Mouse (Mus musculus): ENCODE measurements around the gene Hist1h2ae. TPM values are rescaled to one million over a fixed set of nuclear protein-coding genes. Genes with fewer than 3 reads are reported as not detected.
"Not testable (repeated sequence)": the region's sequence is repeated elsewhere in the genome, so short reads cannot be mapped to it uniquely, and the experiment has no call there.

The Hist1h2ae gene
- polyA plus RNA-seq, 1 experiment from 2014 or later: 12.5 TPM

GRCm38 (mm10) chr13:23582219-23583056 lies 11.4 kb upstream of the Hist1h2ae start:
- peak overlapping the region; percentile 49 for H3K9ac ChIP-seq (replicated peaks)
- peaks cover 31% of the 10 kb centered on the region for H3K4me1 ChIP-seq
- H3K9me3 ChIP-seq (replicated peaks): no peaks in the 10 kb centered on the region
- 6% methylated on average over 6 of the region's 6 CpGs for WGBS
- no peaks in the 10 kb centered on the region for H3K27me3 ChIP-seq (replicated peaks)
- no peaks in the 10 kb centered on the region for H3K36me3 ChIP-seq
- no peak for ATAC-seq (ENCODE audit: low FRiP score)
- peak overlapping the region; percentile 50 for H3K4me3 ChIP-seq (replicated peaks)
- H3K4me2 ChIP-seq: peak overlapping the region; percentile 73
- peak overlapping the region; percentile 81 for H3K27ac ChIP-seq (replicated peaks)

DNA sequence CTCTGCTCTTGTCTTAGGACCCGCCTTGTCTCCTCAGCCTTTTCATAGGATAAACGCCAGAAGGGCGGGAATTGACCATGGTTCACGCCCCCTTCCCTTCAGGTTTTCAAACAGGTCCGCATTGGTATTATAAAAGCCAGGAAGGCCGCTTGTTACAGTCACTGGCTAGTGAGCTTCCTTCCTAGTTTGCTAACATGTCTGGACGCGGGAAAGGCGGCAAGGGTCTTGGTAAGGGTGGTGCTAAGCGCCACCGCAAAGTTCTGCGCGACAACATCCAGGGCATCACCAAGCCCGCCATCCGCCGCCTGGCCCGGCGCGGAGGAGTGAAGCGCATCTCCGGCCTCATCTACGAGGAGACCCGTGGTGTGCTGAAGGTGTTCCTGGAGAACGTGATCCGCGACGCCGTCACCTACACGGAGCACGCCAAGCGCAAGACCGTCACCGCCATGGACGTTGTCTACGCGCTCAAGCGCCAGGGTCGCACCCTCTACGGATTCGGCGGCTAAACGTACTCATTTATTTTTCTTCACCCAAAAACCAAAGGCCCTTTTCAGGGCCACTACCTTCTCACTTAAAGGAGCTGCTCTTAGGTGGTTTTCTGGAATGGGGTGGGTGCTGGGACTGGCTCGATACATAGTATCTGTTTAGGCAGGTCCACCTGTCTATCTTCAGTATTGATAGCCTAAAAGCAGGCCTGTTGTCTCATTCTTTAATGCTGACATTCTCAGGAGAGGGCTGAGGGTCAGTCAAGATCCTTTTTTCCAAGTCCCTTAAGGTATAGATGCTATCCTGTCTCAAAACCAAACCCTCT lies 10.6 kb upstream of the Hist1h2ae start, which contains the start of gene Hist1h4d:
Hist1h4d (plus strand) TSS at position 191 of the 811 bp plus-strand sequence.
- Histone ChIP-seq H3K4me1 (peaks cover 33% of the 10 kb centered on the region), H3K4me2 (peak within 1 kb of the TSS; percentile 73), H3K36me3 (no peaks in the 10 kb centered on the region), H3K9me3 (replicated peaks) (no peaks in the 10 kb centered on the region), H3K4me3 (replicated peaks) (peak within 1 kb of the TSS; percentile 50), H3K9ac (replicated peaks) (peak within 1 kb of the TSS; percentile 49), H3K27ac (replicated peaks) (peak within 1 kb of the TSS; percentile 81), H3K27me3 (replicated peaks) (no peaks in the 10 kb centered on the region)
- WGBS: under 1% methylated on average over 43 of the region's 43 CpGs
- peak; percentile 91 for ATAC-seq (ENCODE audit: low FRiP score)

DNA sequence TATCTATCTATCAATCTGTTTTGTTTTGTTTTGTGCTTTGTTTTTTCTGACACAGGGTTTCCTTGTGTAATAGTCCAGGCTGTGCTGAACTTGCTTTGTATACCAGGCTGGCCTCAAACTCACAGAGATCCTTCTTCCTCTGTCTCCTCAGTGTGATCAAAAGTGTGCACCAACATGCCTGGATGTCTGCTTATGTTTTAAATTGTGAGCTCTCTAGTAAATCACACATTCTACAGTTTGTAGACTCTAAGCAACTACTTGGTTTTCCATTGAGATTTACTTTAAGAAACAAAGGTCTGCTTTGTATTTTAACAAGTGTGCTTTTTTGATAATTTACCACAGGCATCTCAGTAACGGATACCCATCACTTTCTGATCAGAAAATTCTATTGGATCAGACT lies 6.8 kb upstream of the Hist1h2ae start:
- 91% methylated on average over 1 of the region's 1 CpGs for WGBS

DNA sequence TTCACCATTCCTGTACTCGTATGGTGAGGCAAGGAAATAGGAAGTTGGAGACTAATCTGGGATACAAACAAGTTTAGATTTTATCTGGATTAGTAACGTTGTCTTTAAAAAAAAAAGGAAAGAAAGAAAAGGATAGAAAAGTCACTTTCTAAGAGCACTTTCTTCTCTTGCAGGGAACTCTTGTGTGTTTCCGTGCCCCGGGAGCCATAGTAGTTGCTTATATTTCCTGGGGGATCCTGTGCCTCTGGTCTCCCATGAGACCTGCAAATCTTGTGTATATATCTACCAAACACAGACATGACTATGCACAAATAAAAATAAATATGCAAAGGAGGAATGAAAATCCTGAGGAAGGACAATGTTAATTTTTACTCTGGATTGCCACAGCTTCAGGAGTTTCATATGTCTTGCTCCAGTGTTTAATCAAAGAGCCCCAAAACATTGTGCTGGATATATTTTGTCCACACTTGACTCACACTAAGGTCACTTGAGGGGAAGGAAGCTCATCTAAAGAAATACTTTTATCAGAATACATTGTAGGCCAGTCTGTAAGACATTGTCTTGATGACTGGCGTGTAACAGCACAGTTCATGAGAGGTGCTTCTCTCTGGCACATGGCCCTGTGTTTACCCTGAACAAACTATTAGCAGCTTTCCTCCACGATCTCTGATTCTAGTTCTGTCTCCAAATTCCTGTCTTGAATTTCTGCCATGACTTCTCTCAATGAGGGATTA lies 6.1 kb upstream of the Hist1h2ae start:
- H3K27ac ChIP-seq (replicated peaks): no peak overlapping the region
- no peaks in the 10 kb centered on the region for H3K27me3 ChIP-seq (replicated peaks)
- H3K36me3 ChIP-seq: no peaks in the 10 kb centered on the region
- H3K9ac ChIP-seq (replicated peaks): no peak overlapping the region
- 56% methylated on average over 6 of the region's 6 CpGs for WGBS
- peak overlapping the region; percentile 41 for H3K4me3 ChIP-seq (replicated peaks)
- H3K4me2 ChIP-seq: peak overlapping the region; percentile 71
- H3K9me3 ChIP-seq (replicated peaks): no peaks in the 10 kb centered on the region
- no peak for ATAC-seq (ENCODE audit: low FRiP score)
- peaks cover 32% of the 10 kb centered on the region for H3K4me1 ChIP-seq

More for the DNA sequence above, 6.8 kb upstream of the Hist1h2ae start:
- Histone ChIP-seq H3K27ac (replicated peaks) (no peak overlapping the region), H3K4me1 (peaks cover 32% of the 10 kb centered on the region), H3K9me3 (replicated peaks) (no peaks in the 10 kb centered on the region), H3K27me3 (replicated peaks) (no peaks in the 10 kb centered on the region), H3K4me3 (replicated peaks) (no peak overlapping the region), H3K4me2 (no peak overlapping the region), H3K9ac (replicated peaks) (no peak overlapping the region), H3K36me3 (no peaks in the 10 kb centered on the region)
- no peak for ATAC-seq (ENCODE audit: low FRiP score)

- Histone ChIP-seq H3K27ac (replicated peaks) (peak overlapping the region; percentile 77; the same call in 1 of the 2 replicates), H3K27me3 (replicated peaks) (no peaks in the 10 kb centered on the region), H3K4me1 (peaks cover 32% of the 10 kb centered on the region), H3K4me2 (peak overlapping the region; percentile 71), H3K4me3 (replicated peaks) (peak overlapping the region; percentile 41), H3K9me3 (replicated peaks) (no peaks in the 10 kb centered on the region), H3K9ac (replicated peaks) (peak overlapping the region; percentile 56), H3K36me3 (no peaks in the 10 kb centered on the region)
- 5% methylated on average over 7 of the region's 7 CpGs for WGBS
- ATAC-seq (ENCODE audit: low FRiP score): no peak
These were observed 5.4 kb upstream of the Hist1h2ae start for GRCm38 (mm10) chr13:23576351-23576881.

DNA sequence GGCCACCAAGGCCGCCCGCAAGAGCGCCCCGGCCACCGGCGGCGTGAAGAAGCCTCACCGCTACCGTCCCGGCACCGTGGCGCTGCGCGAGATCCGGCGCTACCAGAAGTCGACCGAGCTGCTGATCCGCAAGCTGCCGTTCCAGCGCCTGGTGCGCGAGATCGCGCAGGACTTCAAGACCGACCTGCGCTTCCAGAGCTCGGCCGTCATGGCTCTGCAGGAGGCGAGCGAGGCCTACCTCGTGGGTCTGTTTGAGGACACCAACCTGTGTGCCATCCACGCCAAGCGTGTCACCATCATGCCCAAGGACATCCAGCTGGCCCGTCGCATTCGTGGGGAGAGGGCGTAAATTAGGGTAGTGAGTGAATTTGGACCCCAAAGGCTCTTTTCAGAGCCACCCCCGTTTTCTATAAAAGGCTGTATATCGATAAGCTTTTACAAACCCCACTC lies 4.9 kb upstream of the Hist1h2ae start:
- H3K36me3 ChIP-seq; H3K9me3 ChIP-seq (replicated peaks); ATAC-seq (ENCODE audit: low FRiP score); H3K27me3 ChIP-seq (replicated peaks): not testable (repeated sequence)
- Histone ChIP-seq H3K9ac (replicated peaks) (peak overlapping the region; percentile 56), H3K4me2 (peak overlapping the region; percentile 71), H3K27ac (replicated peaks) (peak overlapping the region; percentile 77), H3K4me1 (peaks cover 32% of the 10 kb centered on the region), H3K4me3 (replicated peaks) (peak overlapping the region; percentile 41)
- WGBS: 1% methylated on average over 9 of the region's 40 CpGs

- H3K9ac ChIP-seq (replicated peaks): peak within 1 kb of the TSS; percentile 56
- peaks cover 32% of the 10 kb centered on the region for H3K4me1 ChIP-seq
- peak within 1 kb of the TSS; percentile 41 for H3K4me3 ChIP-seq (replicated peaks)
- peak within 1 kb of the TSS; percentile 71 for H3K4me2 ChIP-seq
- peak within 1 kb of the TSS; percentile 81 for H3K27ac ChIP-seq (replicated peaks)
- ATAC-seq (ENCODE audit: low FRiP score): peak; percentile 46
- no peaks in the 10 kb centered on the region for H3K36me3 ChIP-seq
- no peaks in the 10 kb centered on the region for H3K27me3 ChIP-seq (replicated peaks)
- H3K9me3 ChIP-seq (replicated peaks): no peaks in the 10 kb centered on the region
- WGBS: under 1% methylated on average over 18 of the region's 18 CpGs
These were observed 4.3 kb upstream of the Hist1h2ae start, which contains the start of gene Hist1h3d for GRCm38 (mm10) chr13:23575271-23575851. TSS of gene Hist1h3d (plus strand) at chr13:23575763.

GRCm38 (mm10) chr13:23574546-23575170 lies 3.6 kb upstream of the Hist1h2ae start:
- H3K4me2 ChIP-seq: peak overlapping the region; percentile 71
- peak; percentile 4; the same call in 1 of the 2 replicates for ATAC-seq (ENCODE audit: low FRiP score)

GRCm38 (mm10) chr13:23573898-23574524 lies 3.0 kb upstream of the Hist1h2ae start, which contains the start of the genes Hist1h2bf and Hist1h2ad:
TSS of gene Hist1h2bf (minus strand) at chr13:23574196.
TSS of gene Hist1h2ad (plus strand) at chr13:23574381.
- 0 out of 2 replicates have a peak within 1 kb of the TSS, but pooled peaks have one; percentile 28 for H3K9ac ChIP-seq (replicated peaks)
- 0% methylated on average over 42 of the region's 42 CpGs for WGBS
- not testable (repeated sequence) for H3K27me3 ChIP-seq (replicated peaks); H3K36me3 ChIP-seq; H3K9me3 ChIP-seq (replicated peaks)
- H3K4me1 ChIP-seq: peaks cover 40% of the 10 kb centered on the region
- peak within 1 kb of the TSS; percentile 35 for H3K4me3 ChIP-seq (replicated peaks)
- peak within 1 kb of the TSS; percentile 86 for H3K27ac ChIP-seq (replicated peaks)
- peak within 1 kb of the TSS; percentile 71 for H3K4me2 ChIP-seq
- peak; percentile 92 for ATAC-seq (ENCODE audit: low FRiP score)

More at GRCm38 (mm10) chr13:23574546-23575170, 3.6 kb upstream of the Hist1h2ae start:
- not testable (repeated sequence) for H3K27me3 ChIP-seq (replicated peaks); H3K36me3 ChIP-seq; H3K9me3 ChIP-seq (replicated peaks)
- 0% methylated on average over 7 of the region's 39 CpGs for WGBS
- peaks cover 37% of the 10 kb centered on the region for H3K4me1 ChIP-seq
- H3K4me3 ChIP-seq (replicated peaks): peak overlapping the region; percentile 35
- 0 out of 2 replicates have a peak overlapping the region, but pooled peaks have one; percentile 28 for H3K9ac ChIP-seq (replicated peaks)
- peak overlapping the region; percentile 86 for H3K27ac ChIP-seq (replicated peaks)
